Mouse (Mus musculus) splenic B cell, adult 2 months (primary cell): ENCODE data around the gene Dpp9.

Source experiments
- DNase-seq: peaks from one replicate; pipeline ENCODE4 v3.0.0-alpha.2; 2011; ENCODE audit warnings: low read depth, low spot score
- H3K27me3 ChIP-seq: 2 replicates; pipeline ENCODE4 v1.6.1; 2012; ENCODE audit warnings: mild to moderate bottlenecking, low read length, moderate library complexity, mixed read lengths; ENCODE audit not compliant: control insufficient read depth, poor library complexity, insufficient read depth, severe bottlenecking
- H3K36me3 ChIP-seq: 2 replicates; pipeline ENCODE4 v1.6.1; 2012; ENCODE audit warnings: mild to moderate bottlenecking, low read length, moderate library complexity, mixed read lengths; ENCODE audit not compliant: control insufficient read depth, poor library complexity, insufficient read depth, severe bottlenecking

The Dpp9 gene

GRCm38 (mm10) chr17:56148790-56149618, 69.7 kb downstream of the Dpp9 start:
- DNase-seq, result no peak
- Histone ChIP-seq H3K36me3 (no peaks in the 10 kb centered on the region), H3K27me3 (no peaks in the 10 kb centered on the region)

- Histone ChIP-seq H3K27me3 (no peaks in the 10 kb centered on the region), H3K36me3 (no peaks in the 10 kb centered on the region)
- peak; percentile 86 for DNase-seq
These were observed 70.4 kb downstream of the Dpp9 start for GRCm38 (mm10) chr17:56148280-56148679.

GRCm38 (mm10) chr17:56147420-56147819, 71.3 kb downstream of the Dpp9 start:
- DNase-seq, result peak; percentile 49
- Histone ChIP-seq H3K27me3 (no peaks in the 10 kb centered on the region), H3K36me3 (no peaks in the 10 kb centered on the region)

- Histone ChIP-seq H3K27me3 (no peaks in the 10 kb centered on the region; the same call in 1 of the 2 replicates), H3K36me3 (no peaks in the 10 kb centered on the region)
- DNase-seq, result no peak
These were observed 72.6 kb downstream of the Dpp9 start for GRCm38 (mm10) chr17:56146131-56146530.

GRCm38 (mm10) chr17:56144546-56144945, 74.2 kb downstream of the Dpp9 start:
- DNase-seq, result no peak
- peaks cover 2% of the 10 kb centered on the region for H3K27me3 ChIP-seq

GRCm38 (mm10) chr17:56141702-56142605, 76.8 kb downstream of the Dpp9 start:
- DNase-seq, result no peak
- peaks cover 2% of the 10 kb centered on the region for H3K27me3 ChIP-seq
- no peaks in the 10 kb centered on the region for H3K36me3 ChIP-seq

More at GRCm38 (mm10) chr17:56144546-56144945, 74.2 kb downstream of the Dpp9 start:
- no peaks in the 10 kb centered on the region for H3K36me3 ChIP-seq

- H3K36me3 ChIP-seq, result no peaks in the 10 kb centered on the region
- peaks cover 2% of the 10 kb centered on the region for H3K27me3 ChIP-seq
- DNase-seq, result peak; percentile 53
These were observed 78.7 kb downstream of the Dpp9 start, which contains the start of gene Sema6b for GRCm38 (mm10) chr17:56139858-56140595. TSS of gene Sema6b (minus strand) at chr17:56140343.

GRCm38 (mm10) chr17:56139355-56139754, 79.3 kb downstream of the Dpp9 start:
- no peak for DNase-seq
- Histone ChIP-seq H3K27me3 (peaks cover 2% of the 10 kb centered on the region), H3K36me3 (no peaks in the 10 kb centered on the region)

- no peak for DNase-seq
- no peaks in the 10 kb centered on the region for H3K36me3 ChIP-seq
- peaks cover 2% of the 10 kb centered on the region for H3K27me3 ChIP-seq
These were observed 80.7 kb downstream of the Dpp9 start for GRCm38 (mm10) chr17:56137839-56138613.
